Mouse (Mus musculus): Measurements from ENCODE around the gene Mtmr1.
"Not testable (repeated sequence)": the region's sequence is repeated elsewhere in the genome, so short reads cannot be mapped to it uniquely, and the experiment has no call there.

DNA sequence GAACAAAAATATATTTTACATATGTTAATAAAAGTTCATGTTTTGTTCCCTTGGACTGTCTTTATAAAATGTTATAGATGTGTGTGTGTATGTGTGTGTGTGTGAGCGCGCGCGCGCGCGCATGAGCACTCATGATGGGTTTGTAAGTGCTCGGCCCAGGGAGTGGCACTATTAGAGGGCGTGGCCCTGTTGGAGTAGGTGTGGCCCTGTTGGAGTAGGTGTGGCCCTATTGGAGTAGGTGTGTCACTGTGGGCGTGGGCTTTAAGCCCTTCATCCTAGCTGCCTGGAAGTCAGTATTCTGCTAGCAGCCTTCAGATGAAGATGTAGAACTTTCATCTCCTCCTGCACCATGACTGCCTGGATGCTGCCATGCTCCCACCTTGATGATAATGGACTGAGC, 2.8 kb upstream of the Mtmr1 start:
- not testable (repeated sequence) for TF ChIP-seq CTCF, EP300 (IDR thresholded peaks at IDR 0.05)
